Mouse (Mus musculus) urinary bladder, postnatal 14 days (tissue): ENCODE results near the gene Olfr1271.
"Not testable (repeated sequence)": the region's sequence is repeated elsewhere in the genome, so short reads cannot be mapped to it uniquely, and the experiment has no call there.

Experiments
- DNase-seq: peaks from one replicate; pipeline ENCODE4 v3.0.0; 2021; ENCODE audit warnings: low spot score

Olfr1271 gene

DNA sequence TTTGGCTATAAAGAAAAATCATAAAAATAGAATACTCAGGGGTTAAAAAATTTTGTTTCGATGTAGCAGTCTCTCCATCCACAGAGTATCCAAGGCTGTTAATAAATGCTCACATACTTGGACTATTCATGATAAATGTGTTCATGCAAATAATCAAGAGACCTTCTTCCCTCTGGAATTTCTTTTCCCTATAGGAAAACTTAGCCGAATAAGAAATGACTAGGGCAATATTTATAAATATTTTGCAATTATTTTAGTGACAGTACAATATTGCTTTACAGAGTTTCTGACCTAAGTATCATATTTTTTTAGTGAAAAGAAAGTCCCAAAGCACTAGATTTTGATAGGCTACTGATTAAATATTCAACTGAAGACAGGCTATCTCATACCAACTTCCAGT, at the start of gene Olfr1271:
Gene Olfr1271, minus strand, starts transcription at position 101 of the 400 bp plus-strand sequence.
- no peak for DNase-seq

DNA sequence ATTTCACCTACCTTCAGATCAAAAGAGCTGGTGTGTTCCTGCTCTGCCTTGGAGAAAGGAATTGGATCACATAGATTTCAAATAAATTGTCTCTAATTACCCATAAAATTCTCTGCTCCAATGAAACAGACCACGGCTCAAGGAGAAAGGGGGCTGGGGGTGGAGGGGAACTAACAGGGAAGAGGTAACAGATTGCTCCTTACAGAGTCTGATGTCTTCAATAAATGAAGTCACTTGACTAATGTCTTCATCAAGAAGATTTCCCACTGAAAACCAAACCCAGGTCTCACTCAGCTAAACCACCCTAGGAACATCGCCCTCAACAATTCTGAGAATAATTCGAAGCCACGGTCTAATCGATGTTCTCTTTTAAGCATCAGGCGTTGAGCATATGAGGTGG, 21.9 kb upstream of the Olfr1271 start, which contains the start of gene Olfr1272:
Gene Olfr1272, minus strand, starts transcription at position 101 of the 400 bp plus-strand sequence.
- no peak for DNase-seq

DNA sequence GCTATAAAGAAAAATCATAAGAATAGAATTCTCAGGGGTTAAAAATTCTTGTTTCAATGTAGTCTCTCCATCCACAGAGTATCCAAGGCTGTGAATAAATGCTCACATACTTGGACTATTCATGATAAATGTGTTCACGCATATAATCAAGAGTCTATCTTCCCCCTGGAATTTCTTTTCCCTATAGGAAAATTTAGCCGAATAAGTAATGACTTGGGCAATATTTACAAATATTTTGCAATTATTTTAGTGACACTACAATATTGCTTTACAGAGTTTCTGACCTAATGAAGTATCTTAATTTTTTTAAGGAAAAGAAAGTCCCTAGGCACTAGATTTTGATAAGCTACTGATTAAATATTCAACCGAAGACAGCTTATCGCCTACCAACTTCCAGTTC, 13.3 kb downstream of the Olfr1271 start, which contains the start of gene Olfr142:
Gene Olfr142, minus strand, starts transcription at position 101 of the 400 bp plus-strand sequence.
- DNase-seq, result no peak

DNA sequence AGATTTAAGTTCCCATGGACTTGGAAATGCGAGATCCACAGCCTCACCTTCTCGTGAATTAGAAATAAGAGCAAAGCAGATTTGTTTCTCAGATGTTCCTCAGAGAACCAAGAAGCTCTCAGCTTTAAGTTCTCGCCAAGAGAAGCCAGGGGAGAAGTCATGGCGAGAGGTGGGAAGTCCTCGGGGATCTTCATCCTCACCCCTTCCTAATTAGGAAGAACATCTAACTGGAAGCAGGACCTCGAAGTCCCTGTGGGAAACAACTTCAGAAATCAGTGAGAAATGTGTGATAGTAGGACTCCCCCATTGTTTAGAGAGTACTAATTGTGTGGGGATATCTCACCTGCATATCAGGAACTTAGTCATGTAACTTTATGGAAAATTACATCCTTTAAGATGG, 46.4 kb downstream of the Olfr1271 start, which contains the start of gene Olfr1506:
Gene Olfr1506, minus strand, starts transcription at position 101 of the 400 bp plus-strand sequence.
- DNase-seq, result not testable (repeated sequence)
